Mouse (Mus musculus) central nervous system, embryonic 14 days (tissue): ENCODE measurements around the gene Tuba3a. TPM values are rescaled to one million over a fixed set of nuclear protein-coding genes. Genes with fewer than 3 reads are reported as not detected.

Experiments used
- polyA plus RNA-seq: library from polyadenylated mRNA; depleted of rRNA; stranded (reverse); fragments of >200 nt; gene quantifications from 2 replicates; pipeline ENCODE4 v1.2.3, GENCODE M21; 2012; rRNA removed

Gene Tuba3a
- polyA plus RNA-seq = 0.04 TPM in 1 of 2 replicates, not detected in the other

DNA sequence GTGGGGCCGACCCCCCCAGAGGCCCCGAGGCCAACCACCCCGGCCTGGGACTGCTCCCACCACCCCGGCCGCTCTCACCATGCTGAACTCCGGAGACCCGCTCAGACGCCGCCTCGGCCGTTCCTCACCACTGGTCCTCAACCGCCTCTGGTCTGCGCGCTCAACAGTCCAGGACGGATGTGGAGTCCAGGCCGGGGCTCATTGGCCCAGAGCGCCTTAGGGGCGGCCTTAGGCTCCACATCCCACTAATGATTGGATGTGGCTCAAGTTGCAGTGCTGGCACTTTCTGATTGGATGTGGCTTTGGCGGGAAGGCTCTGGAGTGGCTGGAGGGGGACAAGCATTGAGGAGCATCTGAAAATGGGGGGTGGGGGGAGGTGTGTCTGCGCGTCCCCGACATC lies at the start of gene Tuba3a:
TSS of gene Tuba3a (minus strand) at position 153 of the 400 bp plus-strand sequence.

DNA sequence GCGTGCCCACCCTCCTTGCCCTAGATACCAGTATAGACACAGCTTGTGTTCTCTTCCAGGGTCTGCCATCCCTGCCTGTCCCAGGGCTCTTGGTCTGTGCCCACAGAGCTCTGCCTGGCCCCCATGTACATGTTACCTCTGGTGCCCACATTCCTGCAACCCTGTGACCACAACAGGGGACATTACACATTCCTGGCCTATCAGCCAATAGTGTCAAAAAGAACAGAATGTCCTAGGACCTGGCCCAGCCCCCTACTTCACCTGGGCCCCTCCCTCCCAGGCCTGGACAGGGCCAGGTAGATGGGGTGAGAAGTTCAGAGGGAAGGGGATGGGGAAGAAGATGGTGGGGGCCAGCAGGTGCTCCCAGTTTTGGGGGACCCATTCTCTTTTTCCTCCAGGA lies 34.5 kb upstream of the Tuba3a start, which contains the start of gene Scnn1a:
TSS of gene Scnn1a (plus strand) at position 337 of the 400 bp plus-strand sequence.

DNA sequence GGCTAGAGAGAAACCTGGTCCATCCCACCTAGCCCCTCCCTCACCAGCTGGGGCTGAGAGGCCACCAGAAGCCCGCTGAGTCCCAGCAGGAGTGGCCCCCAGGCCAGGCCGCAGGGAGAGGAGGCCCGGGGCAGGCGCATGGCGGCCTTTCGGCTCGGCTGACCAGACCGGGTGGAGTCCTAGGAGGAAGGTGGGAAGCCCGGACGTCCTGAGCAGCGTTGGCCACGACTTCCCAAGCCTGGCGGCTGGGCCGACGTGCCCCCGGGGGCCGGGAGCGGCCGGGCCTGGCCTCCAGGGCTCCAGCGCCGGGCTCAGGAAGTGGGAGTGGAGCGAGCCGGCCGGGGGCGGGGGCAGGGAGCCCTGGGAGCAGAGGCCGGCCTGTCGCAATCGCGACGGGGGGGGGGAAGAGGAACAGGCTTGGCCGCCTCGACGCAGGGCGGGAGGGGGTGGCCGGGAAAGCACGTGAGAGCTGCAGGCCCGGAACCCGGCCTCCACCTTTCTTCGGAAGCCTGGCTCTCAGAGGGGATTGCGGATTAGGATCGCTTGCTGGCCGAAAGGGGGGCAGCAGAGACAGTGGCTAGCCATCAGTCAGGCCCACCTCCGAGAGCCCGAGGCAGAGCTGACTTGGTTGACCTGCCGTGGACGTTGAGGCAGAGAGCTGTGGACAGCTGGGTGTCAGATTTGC lies 27.8 kb upstream of the Tuba3a start, which contains the start of gene Ltbr:
TSS of gene Ltbr (minus strand) at position 340 of the 685 bp plus-strand sequence.

DNA sequence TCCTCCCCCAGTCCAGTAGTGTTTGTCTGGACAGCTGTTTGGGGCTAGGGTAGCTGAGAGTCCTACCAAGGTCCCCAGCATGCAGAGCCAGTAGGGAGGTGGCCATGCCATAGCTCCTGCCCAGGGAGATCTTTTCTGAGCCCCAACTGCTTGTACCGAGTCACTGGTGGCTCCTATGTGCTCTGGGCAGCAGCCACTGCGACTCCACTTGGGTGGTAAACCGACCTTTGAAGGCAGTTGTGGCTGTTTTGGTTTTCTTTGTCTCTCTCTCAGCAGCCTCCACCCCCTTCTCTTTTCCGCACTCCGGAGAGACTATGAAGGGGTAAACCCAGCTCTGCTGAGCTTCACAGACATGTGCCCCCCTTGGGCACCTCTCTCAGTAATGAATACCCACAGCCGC lies 49.1 kb downstream of the Tuba3a start, which contains the start of gene Cd27:
TSS of gene Cd27 (minus strand) at position 229 of the 400 bp plus-strand sequence.

DNA sequence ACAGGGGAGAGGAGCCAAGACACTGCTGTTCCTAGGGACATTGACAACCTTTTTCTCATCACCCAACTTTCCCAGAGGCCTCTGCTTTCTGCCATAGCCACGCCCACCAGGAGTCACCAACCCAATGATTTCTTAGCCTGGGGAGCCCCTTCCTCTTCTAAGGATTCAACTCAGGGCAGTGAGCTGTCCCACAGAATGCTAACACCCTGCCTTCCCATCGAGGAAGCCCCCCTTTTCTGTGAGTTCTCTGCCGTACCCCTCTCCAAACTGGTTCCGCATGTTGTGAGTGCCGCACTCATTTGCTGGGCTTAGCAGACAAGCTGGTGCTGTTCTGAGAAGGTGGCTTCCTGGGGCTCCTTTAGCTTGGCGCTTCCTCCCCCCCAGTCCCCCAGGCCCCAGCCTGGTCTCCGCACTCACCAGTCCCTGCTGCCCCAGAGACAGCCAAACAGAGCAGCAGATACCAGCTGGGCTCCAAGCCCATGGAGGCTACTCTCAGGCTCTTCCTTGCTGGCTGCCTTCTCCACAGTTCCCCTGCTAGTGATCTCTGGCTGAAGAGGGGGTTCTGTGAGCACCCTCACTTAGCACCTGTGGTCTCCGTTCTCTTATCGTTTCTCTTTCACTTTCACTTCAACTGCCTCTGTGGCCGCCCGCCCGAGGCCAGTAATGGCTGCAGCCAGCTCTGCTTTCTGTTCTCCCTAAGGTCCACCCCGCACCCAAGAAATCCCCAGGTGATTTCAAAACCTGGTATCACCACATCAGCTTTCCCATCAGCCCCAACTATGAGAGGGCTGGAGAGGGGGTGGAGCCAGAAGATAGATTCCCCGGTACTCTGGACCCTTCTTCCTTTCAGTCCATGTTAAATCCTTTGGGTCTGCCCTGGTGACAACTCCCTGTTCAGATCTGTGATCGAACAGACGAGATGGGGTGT lies 54.5 kb downstream of the Tuba3a start, which contains the start of gene Tapbpl:
TSS of gene Tapbpl (minus strand) at position 744 of the 928 bp plus-strand sequence.

Other genes starting within 250 kb of the Tuba3a start
- 150 and 154 TPM in 2 replicates for gene Ing4, start 246.3 kb downstream of the Tuba3a start, polyA plus RNA-seq
- 33.4 and 35.8 TPM in 2 replicates for gene Acrbp, start 236.4 kb downstream of the Tuba3a start, polyA plus RNA-seq
- gene Lpar5, start 218.1 kb downstream of the Tuba3a start, polyA plus RNA-seq = 0.57 and 1.2 TPM in 2 replicates
- 123 and 129 TPM in 2 replicates for gene Chd4, start 190.1 kb downstream of the Tuba3a start, polyA plus RNA-seq
- gene Nop2, start 154.1 kb downstream of the Tuba3a start, polyA plus RNA-seq = 41.9 and 42.5 TPM in 2 replicates
- gene Iffo1, start 140.8 kb downstream of the Tuba3a start, polyA plus RNA-seq = 30.9 and 37.7 TPM in 2 replicates
- gene Gapdh, start 119.6 kb downstream of the Tuba3a start, polyA plus RNA-seq = 2,744 and 3,766 TPM in 2 replicates
- 207 and 239 TPM in 2 replicates for gene Ncapd2, start 94.3 kb downstream of the Tuba3a start, polyA plus RNA-seq
- gene Mrpl51, start 94.2 kb downstream of the Tuba3a start, polyA plus RNA-seq = 67.8 and 68.4 TPM in 2 replicates
- 21.0 and 25.2 TPM in 2 replicates for gene Vamp1, start 70.5 kb downstream of the Tuba3a start, polyA plus RNA-seq
- gene Tapbpl, start 54.2 kb downstream of the Tuba3a start, polyA plus RNA-seq = 2.4 and 3.3 TPM in 2 replicates
- gene Cd27, start 49.0 kb downstream of the Tuba3a start, polyA plus RNA-seq = 0.21 and 0.28 TPM in 2 replicates
- 11.7 and 18.6 TPM in 2 replicates for gene Ltbr, start 27.8 kb upstream of the Tuba3a start, polyA plus RNA-seq
- gene Scnn1a, start 34.6 kb upstream of the Tuba3a start, polyA plus RNA-seq = 0.36 and 0.73 TPM in 2 replicates
- 18.5 and 32.1 TPM in 2 replicates for gene Tnfrsf1a, start 63.3 kb upstream of the Tuba3a start, polyA plus RNA-seq
- 0.06 and 0.21 TPM in 2 replicates for gene Plekhg6, start 94.8 kb upstream of the Tuba3a start, polyA plus RNA-seq
- 43.8 and 59.6 TPM in 2 replicates for gene Cd9, start 208.7 kb upstream of the Tuba3a start, polyA plus RNA-seq